Mouse (Mus musculus) urinary bladder, postnatal 0 days (tissue): Measurements from ENCODE around the gene Mrps35. TPM values are rescaled to one million over a fixed set of nuclear protein-coding genes. Genes with fewer than 3 reads are reported as not detected.

Experiments used
- polyA plus RNA-seq: library from polyadenylated mRNA; unstranded; fragments of >200 nt; fragmentation: Nextera tagmentation; extraction: Ambion mirVana; gene quantifications from 2 replicates; pipeline ENCODE4 v1.2.1, GENCODE M21; 2015

Gene Mrps35
- 76.7 and 81.2 TPM in 2 replicates for polyA plus RNA-seq

GRCm38 (mm10) chr6:147042291-147043290 lies at the start of gene Mrps35:
TSS of gene Mrps35 (plus strand) at chr6:147042764.

DNA sequence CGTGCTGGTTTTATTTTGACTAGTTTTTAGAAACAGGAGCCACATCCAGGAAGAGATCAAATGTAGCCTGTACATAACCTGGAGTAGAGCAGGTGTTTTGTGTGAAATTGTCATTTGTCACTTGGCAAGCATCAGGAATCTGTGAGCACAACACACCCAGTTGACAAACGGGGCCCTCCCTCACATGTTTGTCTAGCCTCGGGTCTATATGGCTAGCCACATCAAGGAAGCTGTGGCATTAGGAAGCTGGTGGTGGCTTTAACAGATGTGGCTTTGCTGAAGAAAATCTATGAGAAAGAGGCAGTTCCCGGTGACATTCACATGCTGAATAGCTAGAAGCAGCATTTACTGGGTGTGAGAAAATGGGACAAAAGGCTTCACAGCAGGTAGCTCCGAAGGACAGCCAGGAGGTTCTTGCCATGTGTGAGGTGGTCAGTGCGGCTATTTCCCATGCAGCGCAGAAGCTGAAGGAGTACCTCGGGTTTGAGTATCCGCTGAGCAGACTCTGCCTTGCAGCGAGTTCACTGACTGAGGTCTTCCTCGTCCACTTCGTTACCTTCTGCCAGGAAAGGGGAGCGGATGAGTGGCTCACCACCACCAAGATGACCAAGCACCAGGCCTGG lies 10.2 kb upstream of the Mrps35 start, which contains the start of gene Rep15:
Gene Rep15, plus strand, starts transcription at position 282 of the 623 bp plus-strand sequence.

DNA sequence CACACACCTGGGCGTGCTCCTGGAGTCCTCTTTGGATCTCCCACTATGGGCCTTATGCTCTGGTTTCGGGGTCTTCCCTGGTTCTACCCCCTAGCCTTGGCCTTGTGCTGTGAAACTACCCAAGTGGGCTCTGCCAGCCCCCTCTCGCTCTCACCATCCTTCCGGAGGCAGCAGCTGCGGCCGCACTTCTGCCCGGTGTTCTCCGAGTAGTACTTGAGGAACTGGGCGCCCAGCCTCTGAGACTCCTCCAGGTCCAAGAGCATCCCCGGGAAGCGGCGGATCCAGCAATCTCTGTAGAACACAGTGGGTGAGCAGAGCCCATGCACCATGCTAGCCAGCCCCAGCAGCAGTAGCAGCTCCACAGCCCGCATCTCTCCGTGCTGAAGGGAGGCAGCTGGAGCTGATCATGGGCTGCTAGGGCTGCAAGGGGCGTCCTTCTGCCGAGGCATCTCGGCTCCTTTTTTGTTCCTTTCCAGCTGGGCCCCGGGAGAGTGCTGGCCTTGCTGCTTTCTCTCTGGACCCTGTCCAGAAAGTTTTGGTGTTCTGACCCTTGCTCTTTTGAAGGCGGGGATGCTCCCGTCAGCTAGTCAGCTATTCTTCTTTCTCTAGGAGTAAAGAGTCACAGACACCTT lies 44.1 kb downstream of the Mrps35 start, which contains the start of gene Mansc4:
Gene Mansc4, minus strand, starts transcription at position 439 of the 632 bp plus-strand sequence.

DNA sequence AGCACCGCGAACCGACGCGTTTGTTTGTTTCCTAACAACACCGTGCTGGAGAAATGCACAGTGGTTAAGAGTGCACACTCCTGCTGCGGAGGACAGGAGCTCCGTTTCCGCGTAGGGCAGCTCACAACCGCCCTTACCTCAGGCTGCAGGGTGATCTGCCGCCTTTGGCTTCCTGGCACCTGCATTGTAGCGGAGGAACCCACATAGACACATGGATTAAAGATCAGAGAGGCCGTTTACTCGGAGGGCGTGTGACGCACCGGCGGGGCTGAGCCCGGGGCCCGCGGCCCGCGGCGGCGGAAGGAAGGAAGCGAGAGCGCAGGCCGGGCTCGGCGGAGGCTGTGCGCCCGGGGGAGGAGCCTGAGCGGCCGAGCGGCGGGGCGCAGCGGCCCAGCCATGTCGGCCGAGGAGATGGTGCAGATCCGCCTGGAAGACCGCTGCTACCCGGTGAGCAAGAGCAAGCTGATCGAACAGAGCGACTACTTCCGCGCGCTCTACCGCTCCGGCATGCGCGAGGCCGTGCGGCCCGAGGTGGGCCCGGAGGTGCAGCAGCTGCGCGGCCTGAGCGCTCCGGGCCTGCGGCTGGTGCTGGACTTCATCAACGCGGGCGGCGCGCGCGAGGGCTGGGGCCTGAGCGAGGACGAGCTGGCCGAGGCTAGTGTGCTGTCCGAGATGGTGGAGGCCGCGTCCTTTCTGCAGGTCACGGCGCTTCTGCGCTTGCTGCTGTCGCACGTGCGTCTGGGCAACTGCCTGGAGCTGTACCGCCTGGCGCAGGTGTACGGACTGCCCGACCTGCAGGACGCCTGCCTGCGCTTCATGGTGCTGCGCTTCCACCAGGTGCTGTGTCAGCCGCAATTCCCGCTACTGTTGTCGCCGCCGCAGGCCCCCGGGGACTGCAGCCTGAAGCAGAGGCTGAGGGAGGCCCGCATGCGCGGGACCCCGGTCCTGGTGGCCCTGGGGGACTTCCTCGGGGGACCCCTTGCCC lies 48.9 kb downstream of the Mrps35 start, which contains the start of gene Klhl42:
Gene Klhl42, plus strand, starts transcription at position 244 of the 985 bp plus-strand sequence.

Other genes with a start within 250 kb of the Mrps35 start
- gene Arntl2, start 246.7 kb upstream of the Mrps35 start, polyA plus RNA-seq: 8.0 and 9.2 TPM in 2 replicates
- not detected in 2 replicates for gene Smco2, start 192.7 kb upstream of the Mrps35 start, polyA plus RNA-seq
- gene Ppfibp1, start 154.3 kb upstream of the Mrps35 start, polyA plus RNA-seq: 41.3 and 71.5 TPM in 2 replicates
- 0.10 and 0.11 TPM in 2 replicates for gene 1700034J05Rik, start 88.3 kb upstream of the Mrps35 start, polyA plus RNA-seq
- gene Rep15, start 10.2 kb upstream of the Mrps35 start, polyA plus RNA-seq: 0.64 and 0.71 TPM in 2 replicates
- gene Mansc4, start 44.3 kb downstream of the Mrps35 start, polyA plus RNA-seq: 4.7 and 5.5 TPM in 2 replicates
- 5.8 and 6.0 TPM in 2 replicates for gene Klhl42, start 48.6 kb downstream of the Mrps35 start, polyA plus RNA-seq
- gene Pthlh, start 221.4 kb downstream of the Mrps35 start, polyA plus RNA-seq: 29.9 and 34.3 TPM in 2 replicates